Mouse (Mus musculus): ENCODE data around the gene Evx1.
"Not testable (repeated sequence)": the region's sequence is repeated elsewhere in the genome, so short reads cannot be mapped to it uniquely, and the experiment has no call there.

Evx1 gene

DNA sequence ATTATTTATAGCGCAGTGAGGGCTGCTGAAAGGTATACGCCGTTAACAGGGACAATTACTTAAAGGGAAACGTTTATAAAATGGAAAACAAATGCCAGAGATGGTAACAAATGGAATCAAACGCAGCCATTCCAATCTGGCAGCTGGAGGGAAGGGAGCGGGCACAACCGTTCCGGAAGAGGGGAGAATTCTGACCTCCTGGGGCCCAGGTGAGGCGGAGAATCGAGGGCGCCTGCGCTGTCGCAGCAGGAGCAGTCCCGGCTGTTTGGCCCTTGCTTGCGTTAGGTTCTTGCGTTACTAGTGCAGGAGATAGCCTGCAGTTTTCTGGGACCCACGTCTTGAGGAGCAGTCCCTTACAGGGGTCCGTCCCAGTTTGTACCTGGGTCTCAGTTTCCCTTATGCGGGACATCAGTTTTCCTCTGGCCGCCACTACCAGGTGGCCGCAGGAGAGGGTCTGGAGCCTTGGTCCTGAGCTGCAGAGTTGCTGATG, 8.6 kb downstream of the Evx1 start:
- DNase-seq (ENCODE audit: low spot score in 2 of 2): no peak

DNA sequence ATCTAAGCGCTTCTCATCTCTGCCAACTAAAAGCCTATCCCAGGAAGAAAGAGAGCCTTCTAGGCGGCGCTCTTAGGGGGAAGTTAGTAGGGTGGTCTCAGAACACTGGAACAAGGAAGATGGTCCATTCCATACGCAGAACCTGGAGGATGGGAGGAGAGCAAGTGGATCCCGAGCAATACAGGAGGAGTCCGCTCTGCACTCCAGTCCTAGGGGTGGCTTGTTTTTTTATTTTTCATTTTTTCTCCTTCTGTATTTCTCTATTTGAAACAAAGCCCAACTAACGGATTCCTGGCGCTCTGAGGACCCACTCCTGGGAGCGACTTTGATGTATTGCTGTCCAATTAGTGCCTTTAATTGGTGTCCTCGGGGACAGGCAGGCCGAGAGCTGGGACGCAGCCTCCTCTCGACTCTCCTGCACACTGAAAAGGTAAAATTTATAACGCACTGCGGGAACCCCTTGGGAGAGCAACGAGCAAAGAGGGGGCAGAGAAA, 9.5 kb downstream of the Evx1 start:
- no peak for DNase-seq (ENCODE audit: low spot score in 2 of 2)

DNA sequence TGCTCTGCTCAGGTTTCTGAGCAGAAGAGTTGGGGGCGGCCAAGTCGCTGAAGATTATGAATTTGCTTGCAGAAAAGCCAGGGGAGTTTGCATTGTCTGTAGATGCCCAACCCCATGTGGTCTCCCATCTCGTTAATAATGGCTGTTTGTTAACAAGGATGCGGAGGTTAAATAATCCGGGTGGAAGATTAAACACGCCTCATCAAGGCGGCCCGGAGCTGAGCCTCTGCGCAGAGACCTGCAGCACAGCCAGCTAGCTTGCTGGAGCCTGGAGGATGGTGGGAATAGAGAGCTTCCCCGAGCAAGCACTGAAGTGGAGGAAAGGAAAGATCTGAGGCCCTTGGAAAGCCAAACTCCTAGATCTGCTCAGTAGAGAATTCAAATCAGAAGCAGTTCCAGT, 10.0 kb downstream of the Evx1 start:
- DNase-seq (ENCODE audit: low spot score in 2 of 2): no peak

DNA sequence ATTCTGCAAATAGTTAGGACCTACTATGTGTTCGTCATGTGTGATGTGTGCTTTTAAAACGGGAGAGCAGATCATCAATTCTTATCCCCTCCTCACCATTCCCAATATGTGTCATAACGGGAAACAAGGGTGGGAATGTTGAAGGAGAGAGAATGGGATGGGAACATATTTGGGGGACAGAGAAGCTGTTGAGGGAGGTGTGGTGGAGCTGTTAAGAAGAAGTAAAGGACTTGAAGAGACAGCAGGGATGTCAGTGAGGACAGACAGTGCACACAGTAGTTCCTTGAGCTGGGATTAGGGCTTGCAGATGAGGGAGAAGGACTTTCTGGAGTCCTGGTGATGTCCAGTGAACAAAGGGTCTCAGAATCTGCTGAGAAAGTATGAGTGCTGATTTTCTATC, 10.8 kb downstream of the Evx1 start:
- no peak for DNase-seq (ENCODE audit: low spot score in 2 of 2)

DNA sequence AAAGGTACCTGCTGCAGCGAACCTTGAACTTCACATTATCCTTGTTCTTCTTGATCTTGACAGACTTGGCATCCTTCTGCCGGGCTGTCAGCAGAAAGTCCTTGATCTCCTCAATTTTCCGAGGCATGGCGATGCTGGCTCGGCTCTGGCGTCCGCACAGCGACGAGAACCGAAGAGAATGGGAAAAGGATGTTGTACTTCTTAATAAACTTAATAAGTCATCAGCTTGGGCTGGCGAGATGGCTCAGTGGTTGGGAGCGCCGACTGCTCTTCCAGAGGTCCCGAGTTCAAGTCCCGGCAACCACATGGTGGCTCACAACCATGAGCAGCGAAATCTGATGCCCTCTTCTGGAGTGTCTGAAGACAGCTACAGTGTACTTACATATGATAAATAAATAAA, 33.5 kb downstream of the Evx1 start:
- DNase-seq (ENCODE audit: low spot score in 2 of 2): not testable (repeated sequence)

DNA sequence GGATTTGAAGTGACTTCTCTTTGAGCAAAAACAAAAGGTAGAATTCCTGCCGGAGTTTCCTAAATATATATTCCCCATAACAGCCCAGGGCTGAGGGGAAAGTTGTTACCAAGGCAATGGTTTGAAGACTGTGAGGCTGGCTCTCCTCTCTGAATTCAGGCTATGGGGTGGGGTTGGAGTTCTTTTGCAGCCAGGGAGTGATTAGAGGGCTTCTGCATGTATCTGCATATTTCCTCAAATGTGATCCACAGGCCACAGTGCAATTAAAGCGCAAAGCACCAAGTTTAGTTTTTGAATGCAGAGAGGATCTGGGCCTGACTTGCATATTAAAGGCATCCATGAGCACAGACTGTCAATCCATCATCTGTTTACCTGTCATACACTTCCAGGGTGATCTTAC, 52.7 kb downstream of the Evx1 start:
- no peak for DNase-seq (ENCODE audit: low spot score in 2 of 2)

DNA sequence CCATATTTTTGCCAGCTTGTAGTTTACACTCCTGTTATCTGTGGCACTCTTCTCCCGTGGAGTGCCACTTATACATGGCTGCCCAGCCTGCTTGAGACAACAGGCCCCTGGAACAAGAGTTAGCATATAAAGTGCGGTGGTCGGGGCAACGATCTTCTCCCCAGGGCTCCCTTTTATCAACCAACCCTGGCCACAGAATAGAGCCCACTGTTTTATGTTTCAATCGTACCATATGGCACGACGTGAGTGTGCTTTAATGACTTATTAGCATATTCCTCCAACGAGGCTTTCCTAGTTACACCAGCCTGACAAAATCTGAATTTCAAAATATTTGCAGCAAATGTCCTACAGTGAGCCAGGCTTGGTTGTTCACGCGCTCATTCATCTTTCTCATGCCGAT, 53.2 kb downstream of the Evx1 start:
- DNase-seq (ENCODE audit: low spot score in 2 of 2): peak in 1 of 2 experiments; percentile 2

DNA sequence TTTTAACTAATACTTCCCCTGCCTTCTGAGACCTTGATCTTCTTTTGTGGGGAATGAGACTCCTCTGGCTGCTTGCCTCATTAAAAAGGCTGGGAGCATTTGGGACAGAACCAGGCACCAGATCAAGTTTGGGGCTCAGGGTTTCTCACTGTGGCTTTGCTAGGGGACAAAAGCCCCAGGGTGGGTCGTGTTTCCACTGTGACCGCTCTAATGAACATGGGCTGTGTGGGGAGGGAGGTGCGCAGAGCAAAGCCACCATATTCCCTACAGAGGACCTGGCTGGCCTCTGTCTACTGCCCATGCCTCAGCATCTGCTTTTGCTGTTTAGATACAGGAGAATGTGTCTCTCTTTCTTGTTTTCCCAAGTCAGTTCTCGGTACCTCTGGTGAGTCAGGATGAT, 53.8 kb downstream of the Evx1 start:
- no peak for DNase-seq (ENCODE audit: low spot score in 2 of 2)
